Mouse (Mus musculus): ENCODE data around the gene Syt3. TPM values are rescaled to one million over a fixed set of nuclear protein-coding genes. Genes with fewer than 3 reads are reported as not detected.

Gene Syt3
- total RNA-seq, 2 experiments from 2014 or later: 45.1 to 52.4 TPM

GRCm38 (mm10) chr7:44401673-44402072 is 17.8 kb downstream of the Syt3 start:
- intact Hi-C loops (cut with DNase I): no loop called here
- no peak for DNase-seq

- DNase-seq: peak; percentile 95
- intact Hi-C loops (cut with DNase I): no loop called here
Measured at GRCm38 (mm10) chr7:44405346-44406014, 21.6 kb downstream of the Syt3 start.

- intact Hi-C loops (cut with DNase I): no loop called here
Measured at GRCm38 (mm10) chr7:44406015-44406355, 22.1 kb downstream of the Syt3 start.

GRCm38 (mm10) chr7:44411144-44411543 is 27.2 kb downstream of the Syt3 start:
- no peak for DNase-seq
- intact Hi-C loops (cut with DNase I): no loop called here

More at GRCm38 (mm10) chr7:44406015-44406355, 22.1 kb downstream of the Syt3 start:
- no peak for DNase-seq

GRCm38 (mm10) chr7:44413307-44413706 is 29.4 kb downstream of the Syt3 start:
- no peak for DNase-seq
- intact Hi-C loops (cut with DNase I): no loop called here

- intact Hi-C loops (cut with DNase I): no loop called here
- DNase-seq: peak; percentile 20
Measured at GRCm38 (mm10) chr7:44427666-44428065, 43.8 kb downstream of the Syt3 start.

- peak; percentile 82 for DNase-seq
- intact Hi-C loops (cut with DNase I): no loop called here
Measured at GRCm38 (mm10) chr7:44428171-44428950, 44.5 kb downstream of the Syt3 start.

GRCm38 (mm10) chr7:44428968-44429521 is 45.1 kb downstream of the Syt3 start, which contains the start of gene Lrrc4b:
TSS of gene Lrrc4b (plus strand) at chr7:44429018.
- intact Hi-C loops (cut with DNase I): no loop called here
- peak; percentile 89 for DNase-seq

GRCm38 (mm10) chr7:44429534-44430488 is 45.9 kb downstream of the Syt3 start:
- intact Hi-C loops (cut with DNase I): no loop called here
- peak; percentile 46 for DNase-seq

- intact Hi-C loops (cut with DNase I): no loop called here
- no peak for DNase-seq
Measured at GRCm38 (mm10) chr7:44432550-44432949, 48.6 kb downstream of the Syt3 start.

GRCm38 (mm10) chr7:44433371-44433770 is 49.5 kb downstream of the Syt3 start:
- intact Hi-C loops (cut with DNase I): no loop called here
- peak; percentile 60 for DNase-seq

GRCm38 (mm10) chr7:44434089-44434488 is 50.2 kb downstream of the Syt3 start:
- no peak for DNase-seq
- intact Hi-C loops (cut with DNase I): no loop called here

GRCm38 (mm10) chr7:44435796-44436195 is 51.9 kb downstream of the Syt3 start:
- intact Hi-C loops (cut with DNase I): no loop called here
- no peak for DNase-seq

GRCm38 (mm10) chr7:44436267-44436666 is 52.4 kb downstream of the Syt3 start:
- intact Hi-C loops (cut with DNase I): no loop called here
- DNase-seq: no peak

- intact Hi-C loops (cut with DNase I): no loop called here
- no peak for DNase-seq
Measured at GRCm38 (mm10) chr7:44437188-44437587, 53.3 kb downstream of the Syt3 start.

- DNase-seq: peak; percentile 50
- intact Hi-C loops (cut with DNase I): no loop called here
Measured at GRCm38 (mm10) chr7:44437933-44438332, 54.0 kb downstream of the Syt3 start.

- DNase-seq: no peak
- intact Hi-C loops (cut with DNase I): loop anchor here (10.0 kb wide), 1 partner anchor 55 kb away; the partner anchor contains the start of genes 1700008O03Rik and Syt3
Measured at GRCm38 (mm10) chr7:44439696-44440095, 55.8 kb downstream of the Syt3 start.

- DNase-seq: no peak
- intact Hi-C loops (cut with DNase I): loop anchor here (10.0 kb wide), 1 partner anchor 56 kb away; the partner anchor contains the start of genes 1700008O03Rik and Syt3
Measured at GRCm38 (mm10) chr7:44440479-44440878, 56.6 kb downstream of the Syt3 start.

GRCm38 (mm10) chr7:44441180-44441579 is 57.3 kb downstream of the Syt3 start:
- DNase-seq: peak; percentile 40
- intact Hi-C loops (cut with DNase I): loop anchor here (10.0 kb wide), 1 partner anchor 56 kb away; the partner anchor contains the start of genes 1700008O03Rik and Syt3

- intact Hi-C loops (cut with DNase I): loop anchor here (10.0 kb wide), 1 partner anchor 57 kb away; the partner anchor contains the start of genes 1700008O03Rik and Syt3
- peak; percentile 85 for DNase-seq
Measured at GRCm38 (mm10) chr7:44441648-44442109, 57.8 kb downstream of the Syt3 start.
